Mouse (Mus musculus) heart, postnatal 0 days (tissue): ENCODE results near the gene Zfand3.

Source experiments
- CTCF ChIP-seq: IDR thresholded peaks from 2 replicates; pipeline ENCODE4 v1.5.1; 2016; ENCODE audit warnings: antibody characterized with exemption, control low read depth, low read depth
- EP300 ChIP-seq: IDR thresholded peaks from 2 replicates; pipeline ENCODE4 v1.6.1; 2016; ENCODE audit warnings: antibody characterized with exemption, low read depth

- no peak for TF ChIP-seq CTCF
- no peak for TF ChIP-seq EP300
These were observed 211.2 kb downstream of the Zfand3 start for GRCm38 (mm10) chr17:30215741-30216140.
